Mouse (Mus musculus) left cerebral cortex, postnatal 14 days (tissue): Measurements from ENCODE around the gene Gprc6a. TPM values are rescaled to one million over a fixed set of nuclear protein-coding genes. Genes with fewer than 3 reads are reported as not detected.

Experiments
- DNase-seq, 2 experiments: peaks; one replicate each; pipeline ENCODE4 v3.0.0; 2021 to 2022; ENCODE audit warnings: low spot score in 2 of 2, mixed read lengths in 1 of 2
- intact Hi-C: fragments of 180-260 bp; cut with DNase I; formaldehyde crosslinking; loops from one replicate; pipeline ENCODE4 v1.15.1; 2025
- long read RNA-seq, 2 experiments: library from polyadenylated mRNA; stranded (forward); transcript quantifications; one replicate each; pipeline ENCODE4 v2.0.0; 2021
- total RNA-seq, 2 experiments: library from RNA; stranded (reverse); gene quantifications; 2 replicates each; pipeline ENCODE4 v1.2.3; 2021

Gprc6a gene
- not detected for total RNA-seq
- long read RNA-seq, experiment 1 = 0 reads
- long read RNA-seq, experiment 2 = 0 reads

DNA sequence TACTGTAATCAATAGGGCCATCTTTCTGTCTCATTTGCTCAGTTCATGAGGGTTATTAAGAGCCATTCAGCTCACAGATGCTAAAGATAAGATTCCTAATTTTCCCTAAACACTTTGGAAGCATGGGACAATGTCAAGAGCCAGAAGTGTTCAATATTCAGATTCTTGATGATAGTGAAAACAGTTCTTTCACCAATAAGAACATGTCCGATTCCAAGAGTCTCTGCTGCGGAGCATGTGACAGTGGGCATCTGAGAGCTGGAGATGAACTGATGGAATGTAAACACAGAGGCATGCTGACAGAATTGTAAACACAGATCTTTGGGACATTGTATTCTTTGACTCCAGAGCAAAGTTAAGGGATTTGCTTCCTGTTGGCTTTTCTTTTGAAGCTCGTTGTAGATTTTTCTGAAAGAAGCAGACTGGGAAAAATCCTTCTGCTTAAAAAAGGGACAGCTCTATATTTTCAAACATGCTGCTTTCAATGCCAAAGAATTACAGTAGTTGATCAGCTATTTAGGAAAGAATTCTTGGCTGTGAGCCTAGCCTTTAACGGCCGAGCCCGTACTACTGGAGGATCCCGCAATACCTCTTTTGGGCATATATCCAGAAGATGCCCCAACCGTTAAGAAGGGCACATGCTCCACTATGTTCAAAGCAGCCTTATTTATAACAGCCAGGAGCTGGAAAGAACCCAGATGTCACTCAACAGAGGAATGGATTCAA, at the start of gene Gprc6a:
TSS of gene Gprc6a (minus strand) at position 51 of the 726 bp plus-strand sequence.
- intact Hi-C loops = no loop called here
- DNase-seq = no peak

DNA sequence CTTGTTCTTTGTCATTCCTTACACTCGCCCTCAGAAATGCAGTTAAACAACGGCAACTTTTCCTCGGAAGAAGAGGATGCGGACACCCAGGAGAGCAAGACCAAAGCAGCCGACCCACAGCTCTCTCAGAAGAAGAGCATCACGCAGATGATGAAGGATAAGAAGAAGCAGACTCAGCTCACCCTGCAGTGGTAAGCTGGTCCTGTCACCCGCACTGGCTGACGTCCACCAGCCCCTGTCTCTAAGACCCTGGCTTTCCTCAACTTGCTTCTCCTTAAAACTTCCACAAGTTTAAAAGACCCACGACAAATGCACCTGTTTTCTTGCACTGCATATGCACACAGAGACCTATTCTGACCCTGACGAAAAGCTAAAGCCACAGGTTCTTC, 47.0 kb upstream of the Gprc6a start:
- no peak for DNase-seq

DNA sequence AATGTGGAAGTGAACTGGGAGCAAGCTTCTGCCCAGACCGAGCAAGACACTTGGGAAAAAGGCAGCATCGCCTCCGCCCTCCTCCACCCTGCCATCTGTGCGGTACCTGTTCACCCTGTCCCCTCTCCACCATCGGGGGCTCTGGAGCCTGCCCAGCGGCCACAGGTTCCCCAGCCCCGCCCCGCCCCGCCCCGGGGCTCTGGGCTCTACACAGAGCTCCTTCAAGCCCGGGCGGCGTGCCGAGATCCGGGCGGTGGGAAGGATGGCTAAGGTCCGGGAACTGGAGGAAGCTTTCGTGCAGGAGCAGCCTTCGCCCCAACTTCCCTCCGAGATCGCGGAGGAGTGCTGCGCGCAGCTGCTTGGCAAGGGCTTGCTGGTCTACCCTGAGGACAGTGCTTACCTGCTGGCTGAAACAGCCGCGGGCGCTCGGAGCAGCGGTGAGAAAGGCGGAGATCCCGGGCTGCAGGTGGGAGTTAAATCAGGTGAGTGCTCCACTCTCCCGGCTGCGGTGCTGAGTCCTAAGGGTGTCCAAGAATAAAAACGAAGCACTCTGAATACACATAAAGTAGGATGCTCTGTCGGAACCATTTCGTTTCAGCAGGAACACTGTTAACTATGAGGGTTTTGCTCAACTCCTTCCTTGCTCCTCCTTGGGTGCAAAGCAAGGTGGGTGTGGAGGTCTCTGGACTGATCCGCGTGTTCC, 46.4 kb upstream of the Gprc6a start, which contains the start of gene Rfx6:
TSS of gene Rfx6 (plus strand) at position 209 of the 703 bp plus-strand sequence.
- intact Hi-C loops = no loop called here

More for the DNA sequence above, 47.0 kb upstream of the Gprc6a start:
- intact Hi-C loops = no loop called here

GRCm38 (mm10) chr10:51672082-51672779, 41.0 kb upstream of the Gprc6a start:
- intact Hi-C loops = no loop called here
- DNase-seq = no peak

More for the DNA sequence above, 46.4 kb upstream of the Gprc6a start, which contains the start of gene Rfx6:
- peak in 1 of 2 experiments; percentile 10 for DNase-seq

DNA sequence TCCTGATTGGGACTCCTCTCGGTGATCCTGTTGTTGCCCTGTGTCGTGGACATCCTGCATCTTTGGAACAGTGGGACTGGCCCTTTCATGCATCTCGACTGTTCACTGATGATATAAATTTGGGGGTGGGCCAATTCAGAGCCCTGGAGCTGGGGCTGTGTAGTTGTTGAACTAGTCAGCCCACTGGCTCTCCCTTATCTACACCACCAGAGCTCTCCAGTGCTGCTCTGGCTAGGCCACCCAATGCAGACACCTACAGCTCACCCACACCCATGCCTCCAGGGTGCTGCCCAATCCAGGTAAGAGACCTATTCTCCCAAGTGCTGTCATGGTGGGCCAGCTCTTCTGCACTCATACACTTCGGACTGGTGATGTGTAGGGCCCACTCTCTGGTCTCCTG, 40.3 kb upstream of the Gprc6a start:
- intact Hi-C loops = no loop called here
- no peak for DNase-seq

DNA sequence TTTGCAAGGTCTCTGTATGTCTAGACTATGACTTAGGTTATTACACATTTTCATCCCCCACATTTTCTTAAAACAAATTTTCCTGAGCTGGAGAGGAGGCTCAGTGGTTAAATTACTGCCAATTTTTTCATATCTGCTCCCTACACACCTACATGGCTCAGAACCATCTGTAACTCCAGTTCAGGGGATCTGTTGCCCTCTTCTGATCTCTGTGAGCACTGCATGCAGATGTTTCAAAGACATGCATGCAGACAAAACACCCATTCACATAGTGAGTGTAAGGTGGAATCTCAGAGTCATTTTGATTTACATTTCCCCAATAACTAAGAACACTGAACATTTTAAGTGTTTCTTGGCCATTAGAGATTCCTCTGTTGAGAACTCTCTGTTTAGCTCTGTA, 38.1 kb upstream of the Gprc6a start:
- intact Hi-C loops = no loop called here
- DNase-seq = no peak

GRCm38 (mm10) chr10:51657324-51657723, 26.1 kb upstream of the Gprc6a start:
- intact Hi-C loops = loop anchor here (1.0 to 2.0 kb wide), 2 partner anchors 63 to 104 kb away; no protein-coding TSS in a partner anchor
- no peak for DNase-seq

GRCm38 (mm10) chr10:51649506-51650221, 18.4 kb upstream of the Gprc6a start:
- no peak for DNase-seq
- intact Hi-C loops = no loop called here

DNA sequence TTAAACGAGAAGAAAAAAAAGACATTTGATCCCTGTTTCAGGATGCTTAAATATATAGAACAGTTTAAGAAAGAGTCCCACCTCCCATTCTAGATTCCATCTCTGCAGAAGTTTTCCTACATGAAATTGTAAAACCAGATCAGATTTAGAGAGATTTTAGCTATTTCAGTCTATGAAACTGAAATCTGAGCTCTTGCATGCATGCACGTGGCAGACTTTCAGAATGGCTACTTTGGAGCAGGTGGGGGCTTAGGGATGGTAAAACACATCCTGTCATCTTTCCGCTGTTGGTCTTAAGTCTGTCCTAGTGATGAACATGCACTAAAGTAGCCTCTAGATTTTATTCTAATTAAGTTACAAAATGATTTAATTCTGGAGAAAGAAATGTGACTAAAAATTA, 10.1 kb downstream of the Gprc6a start:
- no peak for DNase-seq
- intact Hi-C loops = no loop called here

- DNase-seq = no peak
Observed at GRCm38 (mm10) chr10:51620126-51620525, 11.1 kb downstream of the Gprc6a start.

GRCm38 (mm10) chr10:51618538-51618937, 12.7 kb downstream of the Gprc6a start:
- no peak for DNase-seq
- intact Hi-C loops = no loop called here

More at GRCm38 (mm10) chr10:51620126-51620525, 11.1 kb downstream of the Gprc6a start:
- intact Hi-C loops = no loop called here

DNA sequence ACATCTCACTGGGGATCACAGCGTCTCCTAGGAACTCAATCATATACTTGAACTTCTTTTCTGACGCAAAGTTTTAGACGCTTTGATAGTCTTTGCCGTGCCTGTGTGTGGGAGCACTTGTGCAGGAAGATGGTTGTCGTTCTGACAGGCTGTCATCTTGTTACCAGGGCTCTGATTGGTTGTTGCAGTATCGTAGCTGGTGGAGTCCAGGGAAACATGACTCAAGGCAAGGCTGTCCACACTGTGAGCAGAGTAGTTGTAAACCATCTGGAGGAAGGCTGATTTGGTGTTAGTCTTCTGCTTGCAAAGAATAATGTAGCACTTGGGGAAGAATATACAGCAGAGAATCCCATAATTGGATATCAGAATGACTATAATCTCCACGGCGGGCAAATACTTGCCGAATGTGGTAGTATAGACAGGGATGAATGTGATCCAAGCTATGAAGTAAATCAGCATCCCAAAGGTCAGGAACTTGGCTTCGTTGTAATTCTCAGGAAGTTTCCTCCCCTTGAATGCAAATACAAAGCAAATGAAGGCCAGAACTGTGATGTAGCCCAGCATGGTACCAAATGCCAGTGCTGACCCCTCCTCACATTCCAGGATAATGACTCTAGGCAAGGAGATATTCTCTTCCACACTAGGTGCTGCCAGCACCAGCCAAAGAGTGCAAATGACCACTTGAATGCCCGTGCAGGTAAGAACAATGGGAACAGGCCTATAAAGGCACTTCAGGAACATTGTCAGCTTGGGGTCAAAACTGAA, 16.3 kb downstream of the Gprc6a start:
- no peak for DNase-seq
- intact Hi-C loops = no loop called here

- intact Hi-C loops = no loop called here
- no peak for DNase-seq
Observed at GRCm38 (mm10) chr10:51613421-51613820, 17.8 kb downstream of the Gprc6a start.

GRCm38 (mm10) chr10:51611969-51612682, 19.1 kb downstream of the Gprc6a start:
- intact Hi-C loops = no loop called here

GRCm38 (mm10) chr10:51609741-51610425, 21.4 kb downstream of the Gprc6a start:
- no peak for DNase-seq
- intact Hi-C loops = no loop called here

More at GRCm38 (mm10) chr10:51611969-51612682, 19.1 kb downstream of the Gprc6a start:
- no peak for DNase-seq

GRCm38 (mm10) chr10:51596928-51597635, 34.2 kb downstream of the Gprc6a start:
- no peak for DNase-seq
- intact Hi-C loops = no loop called here
